Mouse (Mus musculus): Measurements from ENCODE around the gene Tspoap1. TPM values are rescaled to one million over a fixed set of nuclear protein-coding genes. Genes with fewer than 3 reads are reported as not detected.

Tspoap1 gene
- total and polyA plus RNA-seq, 2 experiments from 2014 or later, result 20.1 to 199 TPM

DNA sequence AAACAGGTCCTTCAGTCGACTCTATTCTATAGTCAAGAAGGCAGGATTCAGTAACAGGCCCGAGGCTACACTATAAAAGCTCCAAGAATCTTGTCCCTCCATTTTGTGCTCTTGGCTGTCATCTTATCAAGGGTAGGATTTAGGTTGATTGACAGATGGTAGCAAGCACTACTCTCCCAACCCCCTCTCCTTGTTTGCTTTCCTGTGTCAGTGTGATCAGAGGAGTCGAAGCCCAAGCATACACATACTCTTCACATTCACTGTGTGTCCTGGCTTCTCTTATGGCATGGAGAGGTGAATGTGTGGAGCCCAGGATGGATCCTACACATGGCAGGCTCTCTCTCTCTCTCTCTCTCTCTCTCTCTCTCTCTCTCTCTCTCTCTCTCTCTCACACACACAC is 9.8 kb upstream of the Tspoap1 start:
- H3K4me2 ChIP-seq (ENCODE audit: low read depth), result no peak overlapping the region
- no peak for TF ChIP-seq CTCF (IDR thresholded peaks at IDR 0.05; ENCODE audit: low read depth)
- no peak overlapping the region for H3K4me3 ChIP-seq (ENCODE audit: low read depth, low read length)
- DNase-seq (no peak), ATAC-seq (no peak)
- no peaks in the 10 kb centered on the region for H3K36me3 ChIP-seq (ENCODE audit: insufficient read depth)
- H3K9me3 ChIP-seq (ENCODE audit: low read length), result no peaks in the 10 kb centered on the region
- H3K4me1 ChIP-seq (ENCODE audit: insufficient read depth), result no peaks in the 10 kb centered on the region
- no peak overlapping the region for H3K27ac ChIP-seq (ENCODE audit: low read depth, low read length)
- WGBS, result 78% methylated on average over 3 of the region's 3 CpGs
- H3K9ac ChIP-seq, result no peak overlapping the region
- no peaks in the 10 kb centered on the region for H3K27me3 ChIP-seq (ENCODE audit: insufficient read depth, low read length)

DNA sequence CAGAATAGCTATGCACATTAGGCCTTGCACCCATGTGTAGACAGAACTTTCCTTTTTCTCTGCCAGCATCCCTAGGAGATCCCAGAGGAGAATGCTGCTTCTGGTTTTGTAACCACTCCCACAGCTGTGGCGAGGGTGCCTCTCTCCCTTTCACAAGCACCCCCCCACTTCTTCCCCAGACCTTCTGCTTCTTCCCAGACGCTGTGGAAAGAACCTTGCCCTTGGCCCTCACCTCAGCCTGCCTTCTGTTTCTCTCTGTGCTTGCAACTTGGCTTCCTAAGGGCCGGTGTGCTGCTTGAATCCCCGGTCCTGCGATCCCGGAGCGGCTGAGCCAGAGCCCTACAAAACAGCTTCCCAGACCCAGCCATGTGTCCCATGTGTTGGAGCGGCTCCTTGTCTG is 9.3 kb upstream of the Tspoap1 start:
- DNase-seq (no peak), ATAC-seq (no peak)
- Histone ChIP-seq H3K9me3 (ENCODE audit: low read length) (no peaks in the 10 kb centered on the region), H3K4me3 (ENCODE audit: low read depth, low read length) (no peak overlapping the region), H3K27me3 (ENCODE audit: insufficient read depth, low read length) (no peaks in the 10 kb centered on the region), H3K9ac (no peak overlapping the region), H3K4me1 (ENCODE audit: insufficient read depth) (no peaks in the 10 kb centered on the region), H3K4me2 (ENCODE audit: low read depth) (no peak overlapping the region), H3K27ac (ENCODE audit: low read depth, low read length) (no peak overlapping the region), H3K36me3 (ENCODE audit: insufficient read depth) (no peaks in the 10 kb centered on the region)
- WGBS, result 78% methylated on average over 8 of the region's 8 CpGs
- no peak for TF ChIP-seq CTCF (IDR thresholded peaks at IDR 0.05; ENCODE audit: low read depth)

DNA sequence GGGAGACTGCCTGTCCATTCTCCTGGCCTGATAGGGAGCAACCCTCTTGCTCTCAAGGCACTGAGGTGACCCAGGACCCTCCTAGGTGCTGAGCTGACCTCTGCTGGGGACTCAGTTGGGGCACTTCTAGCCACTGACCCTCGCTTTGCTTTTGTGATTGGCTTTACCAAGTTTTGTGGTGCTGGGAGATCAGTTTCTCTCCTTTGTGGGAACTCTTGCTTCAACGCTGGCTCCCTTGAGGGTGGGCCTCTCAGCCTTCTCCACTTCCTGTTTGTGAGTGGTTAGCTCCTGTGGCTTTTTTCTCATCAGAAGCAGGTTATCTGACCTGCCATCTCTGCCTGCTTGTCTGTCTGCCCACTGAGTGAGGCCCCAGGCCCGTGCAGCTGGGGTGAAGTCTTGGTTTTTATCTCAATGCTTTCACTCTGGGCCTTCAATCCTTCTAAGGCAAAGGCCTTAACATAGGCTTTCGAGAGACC is 8.8 kb upstream of the Tspoap1 start:
- no peak for ATAC-seq
- no peaks in the 10 kb centered on the region for H3K27me3 ChIP-seq (ENCODE audit: insufficient read depth, low read length)
- no peak overlapping the region for H3K4me2 ChIP-seq (ENCODE audit: low read depth)
- no peak overlapping the region for H3K27ac ChIP-seq (ENCODE audit: low read depth, low read length)
- no peak overlapping the region for H3K4me3 ChIP-seq (ENCODE audit: low read depth, low read length)
- H3K9me3 ChIP-seq (ENCODE audit: low read length), result no peaks in the 10 kb centered on the region
- DNase-seq, result no peak
- TF ChIP-seq CTCF (IDR thresholded peaks at IDR 0.05; ENCODE audit: low read depth), result no peak
- H3K4me1 ChIP-seq (ENCODE audit: insufficient read depth), result no peaks in the 10 kb centered on the region
- 59% methylated on average over 4 of the region's 4 CpGs for WGBS
- H3K9ac ChIP-seq, result no peak overlapping the region
- H3K36me3 ChIP-seq (ENCODE audit: insufficient read depth), result no peaks in the 10 kb centered on the region

GRCm38 (mm10) chr11:87752307-87752706 is 8.0 kb upstream of the Tspoap1 start:
- no peak overlapping the region for H3K9ac ChIP-seq
- ATAC-seq, result no peak
- 71% methylated on average over 1 of the region's 1 CpGs for WGBS
- H3K4me3 ChIP-seq (ENCODE audit: low read depth, low read length), result no peak overlapping the region
- no peak for TF ChIP-seq CTCF (IDR thresholded peaks at IDR 0.05; ENCODE audit: low read depth)
- H3K4me1 ChIP-seq (ENCODE audit: insufficient read depth), result no peaks in the 10 kb centered on the region
- no peak overlapping the region for H3K4me2 ChIP-seq (ENCODE audit: low read depth)
- H3K9me3 ChIP-seq (ENCODE audit: low read length), result no peaks in the 10 kb centered on the region
- DNase-seq, result no peak
- H3K27ac ChIP-seq (ENCODE audit: low read depth, low read length), result no peak overlapping the region
- no peaks in the 10 kb centered on the region for H3K36me3 ChIP-seq (ENCODE audit: insufficient read depth)
- H3K27me3 ChIP-seq (ENCODE audit: insufficient read depth, low read length), result no peaks in the 10 kb centered on the region

- ATAC-seq (no peak), DNase-seq (no peak)
- Histone ChIP-seq H3K9ac (no peak overlapping the region), H3K4me3 (ENCODE audit: low read depth, low read length) (no peak overlapping the region), H3K4me1 (ENCODE audit: insufficient read depth) (no peaks in the 10 kb centered on the region), H3K27me3 (ENCODE audit: insufficient read depth, low read length) (no peaks in the 10 kb centered on the region), H3K27ac (ENCODE audit: low read depth, low read length) (no peak overlapping the region), H3K4me2 (ENCODE audit: low read depth) (no peak overlapping the region), H3K36me3 (ENCODE audit: insufficient read depth) (no peaks in the 10 kb centered on the region), H3K9me3 (ENCODE audit: low read length) (no peaks in the 10 kb centered on the region)
- TF ChIP-seq CTCF (IDR thresholded peaks at IDR 0.05; ENCODE audit: low read depth), result no peak
- WGBS, result 87% methylated on average over 8 of the region's 8 CpGs
Observed at GRCm38 (mm10) chr11:87753255-87753654, 7.1 kb upstream of the Tspoap1 start.

DNA sequence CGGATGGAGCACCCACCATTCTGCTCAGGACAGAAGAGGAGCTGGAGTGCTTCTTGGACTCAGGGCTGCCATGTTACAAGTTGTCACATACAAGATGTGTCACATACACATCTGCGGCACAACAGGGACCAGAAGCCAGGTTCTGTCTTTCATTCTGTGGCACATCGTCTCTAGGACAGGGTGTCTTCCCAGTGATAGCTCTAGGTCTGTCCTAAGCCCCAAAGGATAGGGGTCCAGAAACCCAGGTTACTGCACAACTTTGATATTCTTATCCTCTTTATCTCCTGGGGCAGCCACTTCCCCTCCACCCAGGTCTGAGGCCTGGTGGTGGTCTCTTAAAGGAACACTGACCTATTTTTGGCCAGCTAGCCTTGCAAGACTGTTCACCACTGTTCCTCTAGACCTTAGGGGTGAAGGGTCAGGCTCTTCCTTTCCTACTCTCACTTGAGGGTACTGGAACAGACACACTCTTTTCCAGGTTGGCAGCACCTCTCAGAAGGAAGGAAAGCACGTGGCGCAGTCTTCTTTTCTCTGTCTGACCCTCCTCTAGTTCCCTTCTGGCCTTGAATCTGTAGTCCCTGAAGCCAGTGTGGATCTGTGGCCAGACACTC is 6.3 kb upstream of the Tspoap1 start:
- no peak for TF ChIP-seq CTCF (IDR thresholded peaks at IDR 0.05; ENCODE audit: low read depth)
- ATAC-seq (no peak), DNase-seq (no peak)
- H3K27me3 ChIP-seq (ENCODE audit: insufficient read depth, low read length), result no peaks in the 10 kb centered on the region
- no peaks in the 10 kb centered on the region for H3K4me1 ChIP-seq (ENCODE audit: insufficient read depth)
- H3K27ac ChIP-seq (ENCODE audit: low read depth, low read length), result no peak overlapping the region
- no peak overlapping the region for H3K4me2 ChIP-seq (ENCODE audit: low read depth)
- 91% methylated on average over 5 of the region's 5 CpGs for WGBS
- H3K9me3 ChIP-seq (ENCODE audit: low read length), result no peaks in the 10 kb centered on the region
- no peak overlapping the region for H3K9ac ChIP-seq
- no peak overlapping the region for H3K4me3 ChIP-seq (ENCODE audit: low read depth, low read length)
- H3K36me3 ChIP-seq (ENCODE audit: insufficient read depth), result no peaks in the 10 kb centered on the region

DNA sequence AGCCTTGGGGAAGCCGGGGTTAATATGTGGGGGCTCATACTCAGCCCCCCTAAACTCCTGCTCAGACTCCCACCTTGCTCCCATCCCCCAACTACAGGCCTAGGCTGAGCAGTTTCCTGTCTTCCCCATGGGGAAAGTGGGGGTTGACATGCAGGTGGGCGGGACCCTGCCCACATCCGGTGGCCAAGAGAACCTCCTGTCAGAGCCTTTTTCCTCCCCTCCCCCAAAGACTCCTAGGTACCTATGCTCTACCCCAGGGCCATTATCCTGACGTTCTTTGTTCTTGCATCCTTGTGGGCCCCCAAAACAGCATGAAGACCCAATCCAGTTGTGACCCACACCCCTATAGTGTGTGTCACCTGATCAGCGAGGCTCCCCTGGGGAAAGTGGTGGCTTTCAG is 5.7 kb upstream of the Tspoap1 start:
- ATAC-seq (no peak), DNase-seq (no peak)
- Histone ChIP-seq H3K36me3 (ENCODE audit: insufficient read depth) (no peaks in the 10 kb centered on the region), H3K27me3 (ENCODE audit: insufficient read depth, low read length) (no peaks in the 10 kb centered on the region), H3K4me3 (ENCODE audit: low read depth, low read length) (no peak overlapping the region), H3K9me3 (ENCODE audit: low read length) (no peaks in the 10 kb centered on the region), H3K9ac (no peak overlapping the region), H3K4me2 (ENCODE audit: low read depth) (no peak overlapping the region), H3K4me1 (ENCODE audit: insufficient read depth) (0 out of 2 replicates have a peak, but pooled peaks cover 4% of the 10 kb centered on the region), H3K27ac (ENCODE audit: low read depth, low read length) (no peak overlapping the region)
- 75% methylated on average over 5 of the region's 5 CpGs for WGBS
- TF ChIP-seq CTCF (IDR thresholded peaks at IDR 0.05; ENCODE audit: low read depth), result no peak
